Mouse (Mus musculus): ENCODE measurements around the gene Shkbp1. TPM values are rescaled to one million over a fixed set of nuclear protein-coding genes. Genes with fewer than 3 reads are reported as not detected.

The Shkbp1 gene
- polyA plus RNA-seq, 1 experiment: 51.0 TPM

DNA sequence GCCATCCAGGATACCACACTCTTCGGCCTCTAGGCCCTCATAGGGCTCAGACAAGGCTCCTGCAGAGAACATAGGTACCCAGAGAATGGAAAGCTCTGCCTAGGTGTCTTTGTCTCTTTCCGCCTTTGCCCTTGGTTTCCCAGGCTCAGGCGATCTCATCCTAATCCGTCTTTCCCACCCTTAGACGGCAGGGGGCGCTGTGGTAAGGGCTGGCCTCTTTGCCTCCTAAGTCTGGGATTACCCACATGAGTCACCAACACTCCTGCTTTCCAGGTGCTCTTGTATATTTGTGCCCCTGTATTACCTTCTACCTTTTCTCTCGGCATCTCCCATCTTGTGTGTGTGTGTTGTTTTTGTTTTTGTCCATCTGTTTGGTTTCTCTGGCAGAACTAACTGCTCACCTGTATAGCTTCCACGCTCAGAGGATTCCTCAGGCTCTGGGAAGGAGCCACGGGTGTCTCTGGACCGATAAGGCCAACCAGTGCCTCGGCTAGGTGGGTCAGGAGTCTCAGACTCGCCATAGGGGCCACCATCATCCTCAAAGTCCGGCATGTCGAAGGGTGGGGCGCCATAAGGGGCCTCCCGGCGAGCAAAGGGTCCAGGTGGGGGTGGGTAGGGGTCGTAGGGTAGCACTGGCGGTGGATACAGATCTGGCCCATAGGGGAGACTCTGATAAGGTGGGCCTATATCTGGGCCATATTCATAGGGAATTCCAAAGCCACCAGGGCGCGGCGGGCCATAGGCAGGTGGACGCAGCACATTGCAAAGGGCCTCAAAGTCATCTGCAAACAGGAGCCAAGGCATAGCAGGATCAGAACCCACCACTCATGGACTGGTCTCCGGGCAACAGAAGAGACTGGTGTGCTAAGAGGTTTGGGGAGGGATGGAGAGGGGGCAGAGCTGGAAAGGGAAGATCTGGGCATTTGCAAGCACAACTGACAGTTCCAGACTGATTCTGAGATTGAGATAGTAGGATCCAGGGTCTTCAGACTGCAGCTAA, 49.4 kb downstream of the Shkbp1 start:
- no peak for TF ChIP-seq CTCF (IDR thresholded peaks at IDR 0.05; ENCODE audit: low read depth, low read length)
- TF ChIP-seq POLR2A (IDR thresholded peaks at IDR 0.05; ENCODE audit: borderline replicate concordance, low read depth, low read length): no peak
- Histone ChIP-seq H3K4me3 (ENCODE audit: insufficient read depth, low read length) (no peak overlapping the region), H3K27ac (ENCODE audit: insufficient read depth, low read depth, low read length) (no peak overlapping the region), H3K4me1 (ENCODE audit: control insufficient read depth, insufficient read depth, low read length) (no peaks in the 10 kb centered on the region)

DNA sequence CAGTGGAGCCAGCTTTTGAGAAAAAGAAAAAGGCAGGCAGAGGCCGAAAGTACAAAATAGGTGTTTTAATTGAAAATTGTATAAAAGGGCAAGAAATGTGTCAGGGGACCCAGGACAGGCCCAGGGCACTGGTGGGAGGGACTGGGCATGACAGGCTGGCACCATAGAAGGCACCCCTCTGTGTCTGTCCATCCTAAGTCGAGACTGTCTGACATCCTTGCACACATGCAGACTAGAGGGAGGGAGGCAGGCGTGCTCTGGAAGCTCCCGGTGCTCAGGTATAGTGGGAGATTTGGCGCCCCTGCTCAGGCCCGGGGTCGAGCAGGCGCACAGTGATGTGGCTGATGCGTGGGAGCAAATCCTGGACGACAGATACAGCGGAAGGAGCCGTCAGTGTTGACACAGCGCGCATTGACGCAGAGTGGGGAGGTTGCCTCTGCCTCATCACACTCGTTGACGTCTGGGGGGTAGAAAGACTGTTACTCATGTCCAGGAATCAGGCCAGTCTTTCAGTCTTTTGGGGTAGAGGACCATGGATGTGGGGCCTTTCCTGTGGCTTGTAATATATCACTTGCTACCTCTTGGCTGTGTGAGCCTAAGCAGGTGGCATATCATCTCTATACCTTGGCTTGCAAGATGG, 50.6 kb downstream of the Shkbp1 start:
- TF ChIP-seq POLR2A (IDR thresholded peaks at IDR 0.05; ENCODE audit: borderline replicate concordance, low read depth, low read length) (no peak), CTCF (IDR thresholded peaks at IDR 0.05; ENCODE audit: low read depth, low read length) (no peak)
- Histone ChIP-seq H3K27ac (ENCODE audit: insufficient read depth, low read depth, low read length) (no peak overlapping the region), H3K4me3 (ENCODE audit: insufficient read depth, low read length) (no peak overlapping the region), H3K4me1 (ENCODE audit: control insufficient read depth, insufficient read depth, low read length) (no peaks in the 10 kb centered on the region)

- no peak overlapping the region for H3K27ac ChIP-seq (ENCODE audit: insufficient read depth, low read depth, low read length)
- TF ChIP-seq CTCF (IDR thresholded peaks at IDR 0.05; ENCODE audit: low read depth, low read length) (peak; percentile 93), POLR2A (IDR thresholded peaks at IDR 0.05; ENCODE audit: borderline replicate concordance, low read depth, low read length) (no peak)
- no peaks in the 10 kb centered on the region for H3K4me1 ChIP-seq (ENCODE audit: control insufficient read depth, insufficient read depth, low read length)
- H3K4me3 ChIP-seq (ENCODE audit: insufficient read depth, low read length): no peak overlapping the region
Observed at GRCm38 (mm10) chr7:27302172-27302571, 53.6 kb downstream of the Shkbp1 start.

DNA sequence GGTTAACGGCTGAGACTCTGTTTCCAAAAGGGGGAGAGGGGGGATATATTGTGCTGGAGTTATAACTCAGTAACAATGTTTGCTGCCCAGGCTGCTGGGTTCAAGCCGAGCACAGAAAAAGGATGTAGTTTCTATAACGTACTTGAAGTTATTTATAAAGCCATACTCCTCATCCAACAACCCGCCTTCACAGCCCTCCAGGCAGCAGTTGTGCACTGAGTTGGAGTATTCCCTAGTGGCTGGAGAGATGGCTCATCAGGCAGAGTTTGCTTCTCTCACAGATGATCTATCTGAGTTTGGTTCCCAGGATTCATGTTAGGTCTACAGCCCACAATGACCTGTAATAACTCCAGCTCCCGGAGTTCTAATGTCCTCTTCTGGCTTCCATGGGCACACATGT, 55.0 kb downstream of the Shkbp1 start:
- TF ChIP-seq POLR2A (IDR thresholded peaks at IDR 0.05; ENCODE audit: borderline replicate concordance, low read depth, low read length) (no peak), CTCF (IDR thresholded peaks at IDR 0.05; ENCODE audit: low read depth, low read length) (no peak)
- no peak overlapping the region for H3K4me3 ChIP-seq (ENCODE audit: insufficient read depth, low read length)

DNA sequence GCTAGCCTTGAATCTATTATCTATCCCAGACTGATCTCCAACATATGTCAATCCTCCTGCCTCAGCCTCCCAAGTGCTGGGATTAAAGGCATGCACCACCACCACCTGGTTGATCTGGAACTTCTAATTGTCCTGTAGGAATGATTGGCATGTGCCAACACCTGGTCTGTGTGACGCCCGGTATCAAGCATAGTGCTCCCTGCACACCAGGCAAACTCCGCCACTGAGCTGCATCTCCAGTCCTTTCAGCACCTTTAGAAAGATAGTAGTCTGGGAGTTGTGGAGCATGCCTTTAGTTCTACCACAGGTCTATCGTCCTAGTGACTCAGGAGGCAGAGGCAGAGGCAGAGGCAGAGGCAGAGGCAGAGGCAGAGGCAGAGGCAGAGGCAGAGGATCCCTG, 55.5 kb downstream of the Shkbp1 start:
- Histone ChIP-seq H3K27ac (ENCODE audit: insufficient read depth, low read depth, low read length) (no peak overlapping the region), H3K4me3 (ENCODE audit: insufficient read depth, low read length) (no peak overlapping the region), H3K4me1 (ENCODE audit: control insufficient read depth, insufficient read depth, low read length) (no peaks in the 10 kb centered on the region)
- no peak for TF ChIP-seq CTCF (IDR thresholded peaks at IDR 0.05; ENCODE audit: low read depth, low read length)
- no peak for TF ChIP-seq POLR2A (IDR thresholded peaks at IDR 0.05; ENCODE audit: borderline replicate concordance, low read depth, low read length)

More for the DNA sequence above, 55.0 kb downstream of the Shkbp1 start:
- no peaks in the 10 kb centered on the region for H3K4me1 ChIP-seq (ENCODE audit: control insufficient read depth, insufficient read depth, low read length)
- no peak overlapping the region for H3K27ac ChIP-seq (ENCODE audit: insufficient read depth, low read depth, low read length)

DNA sequence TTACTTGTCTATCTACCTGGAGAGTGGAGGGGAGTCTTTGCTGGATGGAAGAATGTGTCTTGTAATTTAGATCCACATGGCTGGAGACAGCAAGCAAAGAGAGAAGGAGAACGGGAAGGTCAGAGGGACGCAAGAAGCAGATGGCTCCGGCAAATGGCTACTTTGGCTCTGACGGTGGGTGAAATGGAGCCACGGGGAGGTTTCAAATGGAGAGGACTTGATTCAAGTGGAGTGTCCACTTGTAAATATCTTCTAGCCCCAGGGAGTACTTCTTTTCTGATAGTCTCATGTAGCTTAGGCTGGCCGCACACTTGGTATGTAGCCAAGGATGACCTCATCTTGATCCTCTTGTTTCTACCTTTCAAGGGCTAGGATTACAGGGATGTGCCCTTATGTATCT, 57.0 kb downstream of the Shkbp1 start:
- TF ChIP-seq CTCF (IDR thresholded peaks at IDR 0.05; ENCODE audit: low read depth, low read length): no peak
- TF ChIP-seq POLR2A (IDR thresholded peaks at IDR 0.05; ENCODE audit: borderline replicate concordance, low read depth, low read length): no peak
- H3K4me1 ChIP-seq (ENCODE audit: control insufficient read depth, insufficient read depth, low read length): no peaks in the 10 kb centered on the region
- no peak overlapping the region for H3K27ac ChIP-seq (ENCODE audit: insufficient read depth, low read depth, low read length)
- H3K4me3 ChIP-seq (ENCODE audit: insufficient read depth, low read length): no peak overlapping the region

DNA sequence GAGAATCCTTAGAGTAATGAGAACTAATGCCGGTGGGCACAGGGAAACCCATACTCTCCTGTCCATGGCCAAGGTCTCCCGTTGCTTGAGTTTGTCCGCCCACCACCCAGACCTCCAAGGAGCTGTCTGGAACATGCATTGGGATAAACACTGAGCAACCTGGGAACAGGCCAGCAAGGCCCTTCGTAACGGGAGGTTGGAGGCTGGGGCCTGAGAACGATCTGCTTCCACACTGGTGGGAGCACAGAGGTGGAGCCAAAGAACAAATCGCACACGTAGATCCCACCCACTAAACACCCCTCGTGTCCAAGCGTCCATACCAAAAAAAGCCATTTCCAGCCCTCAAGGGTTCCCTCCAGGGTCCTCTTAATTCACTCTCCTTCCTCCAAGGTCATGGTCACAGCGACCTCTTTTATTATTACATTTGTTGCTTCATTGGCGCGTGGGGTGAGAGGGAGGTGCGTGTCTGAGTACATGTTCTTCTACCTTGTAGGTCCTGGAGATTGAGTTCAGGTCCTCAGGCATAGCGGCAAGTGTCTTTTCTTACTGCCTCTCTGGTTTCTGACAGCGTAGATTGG, 57.7 kb downstream of the Shkbp1 start:
- Histone ChIP-seq H3K4me1 (ENCODE audit: control insufficient read depth, insufficient read depth, low read length) (no peaks in the 10 kb centered on the region), H3K27ac (ENCODE audit: insufficient read depth, low read depth, low read length) (no peak overlapping the region), H3K4me3 (ENCODE audit: insufficient read depth, low read length) (no peak overlapping the region)
- TF ChIP-seq POLR2A (IDR thresholded peaks at IDR 0.05; ENCODE audit: borderline replicate concordance, low read depth, low read length): no peak
- no peak for TF ChIP-seq CTCF (IDR thresholded peaks at IDR 0.05; ENCODE audit: low read depth, low read length)

DNA sequence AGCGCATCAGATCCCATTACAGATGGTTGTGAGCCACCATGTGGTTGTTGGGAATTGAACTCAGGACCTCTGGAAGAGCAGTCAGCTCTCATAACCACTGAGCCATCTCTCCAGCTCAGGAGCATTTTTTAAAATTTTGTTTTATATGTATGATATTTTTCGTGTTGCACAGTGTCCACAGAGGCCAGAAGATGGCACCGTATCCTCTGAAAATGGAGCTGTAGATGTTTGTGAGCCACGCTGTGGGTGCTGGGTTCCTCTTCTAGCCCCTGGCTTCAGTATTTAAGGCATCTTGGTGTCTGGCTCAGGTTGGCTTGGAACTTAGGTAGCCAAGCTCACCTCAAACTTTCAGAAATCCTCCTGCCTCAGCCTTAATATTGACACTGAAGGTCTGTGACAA, 59.3 kb downstream of the Shkbp1 start:
- H3K4me3 ChIP-seq (ENCODE audit: insufficient read depth, low read length): no peak overlapping the region
- H3K27ac ChIP-seq (ENCODE audit: insufficient read depth, low read depth, low read length): no peak overlapping the region
- no peak for TF ChIP-seq POLR2A (IDR thresholded peaks at IDR 0.05; ENCODE audit: borderline replicate concordance, low read depth, low read length)
- H3K4me1 ChIP-seq (ENCODE audit: control insufficient read depth, insufficient read depth, low read length): 0 out of 2 replicates have a peak, but pooled peaks cover 2% of the 10 kb centered on the region

GRCm38 (mm10) chr7:27295956-27296355, 59.9 kb downstream of the Shkbp1 start:
- H3K27ac ChIP-seq (ENCODE audit: insufficient read depth, low read depth, low read length): no peak overlapping the region
- H3K4me1 ChIP-seq (ENCODE audit: control insufficient read depth, insufficient read depth, low read length): 0 out of 2 replicates have a peak, but pooled peaks cover 2% of the 10 kb centered on the region
- H3K4me3 ChIP-seq (ENCODE audit: insufficient read depth, low read length): no peak overlapping the region
- no peak for TF ChIP-seq CTCF (IDR thresholded peaks at IDR 0.05; ENCODE audit: low read depth, low read length)
- no peak for TF ChIP-seq POLR2A (IDR thresholded peaks at IDR 0.05; ENCODE audit: borderline replicate concordance, low read depth, low read length)

Other genes starting within 250 kb of the Shkbp1 start
- not detected in 2 replicates for gene Cyp2f2, start 236.1 kb downstream of the Shkbp1 start, polyA plus RNA-seq (2012; ENCODE audit: insufficient read depth, insufficient read length, missing spikeins)
- gene Cyp2t4, start 202.3 kb downstream of the Shkbp1 start, polyA plus RNA-seq (2012; ENCODE audit: insufficient read depth, insufficient read length, missing spikeins): not detected in 2 replicates
- gene Egln2, start 189.2 kb downstream of the Shkbp1 start, polyA plus RNA-seq (2012; ENCODE audit: insufficient read depth, insufficient read length, missing spikeins): 30.8 and 31.9 TPM in 2 replicates
- 65.0 and 66.6 TPM in 2 replicates for gene Rab4b, start 177.1 kb downstream of the Shkbp1 start, polyA plus RNA-seq (2012; ENCODE audit: insufficient read depth, insufficient read length, missing spikeins)
- not detected in 2 replicates for gene Gm21983, start 174.9 kb downstream of the Shkbp1 start, polyA plus RNA-seq (2012; ENCODE audit: insufficient read depth, insufficient read length, missing spikeins)
- gene Mia, start 174.9 kb downstream of the Shkbp1 start, polyA plus RNA-seq (2012; ENCODE audit: insufficient read depth, insufficient read length, missing spikeins): not detected in 2 replicates
- 4.0 and 5.0 TPM in 2 replicates for gene BC024978, start 160.2 kb downstream of the Shkbp1 start, polyA plus RNA-seq (2012; ENCODE audit: insufficient read depth, insufficient read length, missing spikeins)
- 52.0 and 63.3 TPM in 2 replicates for gene Snrpa, start 159.7 kb downstream of the Shkbp1 start, polyA plus RNA-seq (2012; ENCODE audit: insufficient read depth, insufficient read length, missing spikeins)
- 6.1 and 7.1 TPM in 2 replicates for gene Itpkc, start 127.4 kb downstream of the Shkbp1 start, polyA plus RNA-seq (2012; ENCODE audit: insufficient read depth, insufficient read length, missing spikeins)
- 21.7 and 22.6 TPM in 2 replicates for gene Coq8b, start 123.0 kb downstream of the Shkbp1 start, polyA plus RNA-seq (2012; ENCODE audit: insufficient read depth, insufficient read length, missing spikeins)
- gene Numbl, start 97.6 kb downstream of the Shkbp1 start, polyA plus RNA-seq (2012; ENCODE audit: insufficient read depth, insufficient read length, missing spikeins): 6.2 and 7.6 TPM in 2 replicates
- gene Ltbp4, start 18.3 kb downstream of the Shkbp1 start, polyA plus RNA-seq (2012; ENCODE audit: insufficient read depth, insufficient read length, missing spikeins): 0.84 TPM in 1 of 2 replicates, not detected in the other
- gene Gm20479, start 1.4 kb upstream of the Shkbp1 start, polyA plus RNA-seq (2012; ENCODE audit: insufficient read depth, insufficient read length, missing spikeins): 10.4 TPM in 1 of 2 replicates, not detected in the other
- gene Sptbn4, start 91.7 kb upstream of the Shkbp1 start, polyA plus RNA-seq (2012; ENCODE audit: insufficient read depth, insufficient read length, missing spikeins): 0.48 and 0.73 TPM in 2 replicates
- 473 and 496 TPM in 2 replicates for gene Blvrb, start 92.0 kb upstream of the Shkbp1 start, polyA plus RNA-seq (2012; ENCODE audit: insufficient read depth, insufficient read length, missing spikeins)
- gene Sertad3, start 117.7 kb upstream of the Shkbp1 start, polyA plus RNA-seq (2012; ENCODE audit: insufficient read depth, insufficient read length, missing spikeins): 19.5 and 20.9 TPM in 2 replicates
- 22.1 and 24.7 TPM in 2 replicates for gene Sertad1, start 130.9 kb upstream of the Shkbp1 start, polyA plus RNA-seq (2012; ENCODE audit: insufficient read depth, insufficient read length, missing spikeins)
- 0.57 and 0.68 TPM in 2 replicates for gene Prx, start 143.3 kb upstream of the Shkbp1 start, polyA plus RNA-seq (2012; ENCODE audit: insufficient read depth, insufficient read length, missing spikeins)
- 0.43 TPM in 1 of 2 replicates, not detected in the other for gene Hipk4, start 167.2 kb upstream of the Shkbp1 start, polyA plus RNA-seq (2012; ENCODE audit: insufficient read depth, insufficient read length, missing spikeins)
- gene Pld3, start 197.2 kb upstream of the Shkbp1 start, polyA plus RNA-seq (2012; ENCODE audit: insufficient read depth, insufficient read length, missing spikeins): 397 TPM in 2 replicates
- gene 2310022A10Rik, start 197.2 kb upstream of the Shkbp1 start, polyA plus RNA-seq (2012; ENCODE audit: insufficient read depth, insufficient read length, missing spikeins): 53.6 and 59.8 TPM in 2 replicates
- gene Akt2, start 235.5 kb upstream of the Shkbp1 start, polyA plus RNA-seq (2012; ENCODE audit: insufficient read depth, insufficient read length, missing spikeins): 67.1 and 83.5 TPM in 2 replicates